Mouse (Mus musculus): ENCODE data around the gene Gtf2h5. TPM values are rescaled to one million over a fixed set of nuclear protein-coding genes. Genes with fewer than 3 reads are reported as not detected.

Gtf2h5 gene
- polyA plus RNA-seq, 1 experiment from 2014 or later = 172 TPM

DNA sequence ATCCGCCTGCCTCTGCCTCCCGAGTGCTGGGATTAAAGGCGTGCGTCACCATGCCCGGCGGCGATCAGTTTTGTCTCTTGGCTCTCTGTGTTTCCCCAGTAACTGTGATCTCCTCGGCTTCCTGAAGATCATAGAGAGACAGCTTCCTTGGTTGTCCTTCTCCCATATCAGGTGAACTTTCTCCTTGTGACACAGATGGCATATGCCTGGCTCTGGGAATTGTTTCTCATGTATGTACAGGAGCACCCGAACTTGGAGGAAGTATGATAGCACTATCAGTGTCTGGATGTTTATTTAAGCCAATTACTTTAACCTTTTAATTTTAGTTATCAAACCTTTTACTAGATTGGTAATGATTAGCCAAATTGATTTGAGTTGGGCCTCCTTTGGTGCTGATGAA lies 35.5 kb downstream of the Gtf2h5 start:
- Histone ChIP-seq H3K4me1 (no peaks in the 10 kb centered on the region; the same call in 1 of the 2 replicates), H3K36me3 (no peaks in the 10 kb centered on the region), H3K27me3 (replicated peaks) (no peaks in the 10 kb centered on the region), H3K4me3 (replicated peaks) (no peak overlapping the region), H3K4me2 (no peak overlapping the region), H3K9me3 (no peaks in the 10 kb centered on the region), H3K27ac (no peak overlapping the region), H3K9ac (no peak overlapping the region)
- no peak for ATAC-seq (ENCODE audit: insufficient read depth, low FRiP score, low read depth)
- WGBS = 87% methylated on average over 9 of the region's 9 CpGs

DNA sequence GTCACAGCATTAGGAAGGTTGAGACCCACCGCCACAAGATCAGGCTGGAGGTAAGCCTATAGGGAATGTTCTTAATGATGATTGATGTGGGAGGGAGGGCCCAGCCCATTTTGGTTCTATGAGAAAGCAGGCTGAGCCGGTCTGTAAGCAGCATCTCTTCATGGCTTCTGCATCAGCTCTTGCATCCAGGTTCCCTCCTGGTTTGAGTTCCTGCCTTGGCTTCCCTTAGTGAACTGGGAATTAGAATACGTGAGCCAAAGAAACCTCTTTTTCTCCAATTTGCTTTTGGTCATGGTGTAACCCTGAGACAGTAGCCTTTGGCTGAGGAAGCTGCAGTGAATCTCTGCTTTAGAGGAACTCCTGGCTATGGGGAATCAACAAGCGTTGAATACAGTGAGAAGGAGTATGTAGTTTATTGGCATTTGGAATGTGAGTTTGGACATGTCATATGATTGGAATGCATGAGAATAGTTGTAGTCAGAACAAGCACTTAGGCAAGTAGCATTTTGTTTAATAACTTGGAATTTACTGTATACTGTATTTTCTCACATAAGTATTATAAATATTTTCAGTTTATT lies 37.7 kb downstream of the Gtf2h5 start:
- Histone ChIP-seq H3K4me1 (no peaks in the 10 kb centered on the region; the same call in 1 of the 2 replicates), H3K4me2 (no peak overlapping the region), H3K9ac (no peak overlapping the region), H3K27ac (0 out of 2 replicates have a peak overlapping the region, but pooled peaks have one; percentile 10), H3K36me3 (0 out of 2 replicates have a peak, but pooled peaks cover 3% of the 10 kb centered on the region), H3K27me3 (replicated peaks) (no peaks in the 10 kb centered on the region), H3K9me3 (no peaks in the 10 kb centered on the region), H3K4me3 (replicated peaks) (no peak overlapping the region)
- 65% methylated on average over 4 of the region's 4 CpGs for WGBS
- ATAC-seq (ENCODE audit: insufficient read depth, low FRiP score, low read depth) = no peak

DNA sequence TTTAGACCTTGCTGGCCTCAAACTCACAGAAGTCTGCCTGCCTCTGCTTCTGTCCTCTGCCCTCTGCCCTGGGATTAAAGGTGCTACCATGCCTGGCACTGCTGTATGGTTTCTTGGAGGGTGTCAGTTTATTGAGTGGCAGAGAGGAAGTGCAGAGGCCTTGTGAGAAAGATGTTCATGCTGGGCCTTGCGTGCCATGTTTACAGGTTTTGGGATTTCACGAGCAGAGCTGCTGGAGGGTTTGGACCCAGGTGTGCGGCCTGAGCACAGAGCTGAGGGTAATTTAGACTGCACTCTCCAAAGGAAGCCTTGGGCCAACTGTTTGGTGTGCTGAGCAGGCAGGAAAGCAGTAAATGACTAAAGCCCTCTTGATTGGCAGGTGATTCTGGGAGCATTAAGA lies 38.3 kb downstream of the Gtf2h5 start:
- H3K9ac ChIP-seq = no peak overlapping the region
- no peaks in the 10 kb centered on the region for H3K9me3 ChIP-seq
- 0 out of 2 replicates have a peak, but pooled peaks cover 8% of the 10 kb centered on the region for H3K36me3 ChIP-seq
- H3K27ac ChIP-seq = no peak overlapping the region
- no peak overlapping the region for H3K4me3 ChIP-seq (replicated peaks)
- no peak for ATAC-seq (ENCODE audit: insufficient read depth, low FRiP score, low read depth)
- H3K27me3 ChIP-seq (replicated peaks) = no peaks in the 10 kb centered on the region
- H3K4me2 ChIP-seq = no peak overlapping the region
- H3K4me1 ChIP-seq = no peaks in the 10 kb centered on the region; the same call in 1 of the 2 replicates
- WGBS = 77% methylated on average over 3 of the region's 3 CpGs

DNA sequence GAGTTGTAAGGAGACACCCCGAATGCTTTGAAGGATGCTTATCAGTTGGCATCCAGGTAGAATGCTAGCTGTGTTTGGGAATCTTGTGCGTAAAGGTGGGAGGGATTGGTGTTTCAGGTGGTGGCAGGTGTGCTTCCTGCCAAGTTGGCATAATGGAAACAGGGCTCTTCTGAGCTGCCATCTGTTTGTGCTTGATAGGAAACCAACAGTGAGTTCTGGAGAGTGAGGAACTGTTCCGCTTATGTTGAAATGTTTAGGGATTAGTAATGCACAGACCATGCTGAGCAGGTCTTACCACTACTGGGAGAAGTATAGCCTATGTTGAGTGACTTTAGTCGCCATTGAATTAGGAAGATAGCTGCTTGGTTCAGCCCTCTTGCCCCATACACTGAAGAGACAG lies 39.3 kb downstream of the Gtf2h5 start:
- Histone ChIP-seq H3K27me3 (replicated peaks) (no peaks in the 10 kb centered on the region), H3K4me3 (replicated peaks) (no peak overlapping the region), H3K4me2 (no peak overlapping the region), H3K27ac (no peak overlapping the region), H3K4me1 (no peaks in the 10 kb centered on the region; the same call in 1 of the 2 replicates), H3K36me3 (0 out of 2 replicates have a peak, but pooled peaks cover 8% of the 10 kb centered on the region), H3K9ac (no peak overlapping the region), H3K9me3 (no peaks in the 10 kb centered on the region)
- 91% methylated on average over 4 of the region's 4 CpGs for WGBS
- ATAC-seq (ENCODE audit: insufficient read depth, low FRiP score, low read depth) = no peak

DNA sequence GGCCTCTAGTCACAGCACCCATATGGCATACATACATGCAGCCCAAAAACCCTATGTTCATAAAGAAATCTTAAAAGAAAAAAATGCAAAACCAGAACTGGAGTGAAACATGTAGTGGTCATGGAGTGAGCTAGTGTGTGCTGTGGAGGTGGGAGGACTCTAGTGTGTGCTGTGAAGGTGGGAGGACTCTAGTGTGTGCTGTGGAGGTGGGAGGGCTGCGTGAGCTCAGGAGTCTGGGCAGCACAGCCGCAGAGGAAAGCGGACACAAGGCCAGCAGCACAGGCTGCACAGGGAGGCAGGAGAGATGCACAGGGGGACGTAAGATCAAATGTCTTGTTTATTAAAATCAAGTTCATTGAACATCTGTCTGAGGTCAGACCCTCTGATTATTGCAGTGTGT lies 44.2 kb downstream of the Gtf2h5 start:
- Histone ChIP-seq H3K4me2 (no peak overlapping the region), H3K36me3 (peaks cover 11% of the 10 kb centered on the region), H3K27me3 (replicated peaks) (no peaks in the 10 kb centered on the region), H3K9ac (no peak overlapping the region), H3K4me3 (replicated peaks) (no peak overlapping the region), H3K27ac (no peak overlapping the region), H3K9me3 (no peaks in the 10 kb centered on the region), H3K4me1 (no peaks in the 10 kb centered on the region; the same call in 1 of the 2 replicates)
- no peak for ATAC-seq (ENCODE audit: insufficient read depth, low FRiP score, low read depth)
- WGBS = 87% methylated on average over 4 of the region's 4 CpGs

DNA sequence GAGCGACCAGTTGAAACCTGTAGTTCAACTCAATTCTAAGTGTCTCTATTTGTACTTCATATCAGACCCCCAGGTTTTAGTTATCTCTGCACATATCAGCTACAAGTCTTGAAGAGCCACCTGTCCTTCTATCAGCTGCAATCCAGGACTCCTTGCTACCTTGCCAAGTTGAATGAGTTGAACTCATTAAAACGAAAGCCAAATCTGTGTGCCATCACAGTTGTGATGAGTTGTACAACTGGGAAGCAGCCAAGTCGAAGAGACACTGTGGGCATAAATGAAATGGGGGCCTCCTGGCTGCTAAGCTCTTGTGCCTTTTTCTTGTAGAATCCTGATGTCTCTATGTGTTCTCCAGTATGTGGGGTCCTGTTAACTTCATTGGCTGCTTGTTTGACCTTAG lies 45.9 kb downstream of the Gtf2h5 start:
- Histone ChIP-seq H3K36me3 (peaks cover 11% of the 10 kb centered on the region), H3K9me3 (no peaks in the 10 kb centered on the region), H3K9ac (no peak overlapping the region), H3K4me2 (no peak overlapping the region), H3K4me1 (no peaks in the 10 kb centered on the region), H3K27me3 (replicated peaks) (no peaks in the 10 kb centered on the region), H3K4me3 (replicated peaks) (no peak overlapping the region), H3K27ac (no peak overlapping the region)
- ATAC-seq (ENCODE audit: insufficient read depth, low FRiP score, low read depth) = no peak
- 84% methylated on average over 3 of the region's 3 CpGs for WGBS

DNA sequence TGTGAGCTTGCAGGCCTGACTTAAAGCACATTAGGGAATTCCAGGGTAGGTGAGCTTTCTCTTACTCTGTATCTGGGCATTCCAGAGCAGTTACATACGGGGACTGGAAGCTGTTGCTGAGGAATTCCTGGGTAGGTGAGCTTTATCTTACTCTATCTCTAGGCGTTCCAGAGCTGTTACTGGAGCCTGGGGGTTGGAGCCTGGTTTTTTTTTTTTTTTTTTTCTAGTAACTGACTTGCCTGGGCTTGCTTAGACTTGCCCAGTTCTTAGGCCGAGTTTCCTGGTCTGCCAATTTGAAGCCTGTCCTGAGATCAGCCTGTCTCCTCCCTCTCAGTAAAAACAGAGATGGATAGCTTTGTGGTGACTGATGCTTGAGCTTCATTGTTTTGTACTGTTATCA lies 48.5 kb downstream of the Gtf2h5 start:
- no peak overlapping the region for H3K4me2 ChIP-seq
- no peak overlapping the region for H3K27ac ChIP-seq
- no peaks in the 10 kb centered on the region for H3K9me3 ChIP-seq
- no peak overlapping the region for H3K9ac ChIP-seq
- H3K4me1 ChIP-seq = no peaks in the 10 kb centered on the region
- 32% methylated on average over 3 of the region's 3 CpGs for WGBS
- H3K27me3 ChIP-seq (replicated peaks) = no peaks in the 10 kb centered on the region
- peaks cover 3% of the 10 kb centered on the region for H3K36me3 ChIP-seq
- no peak for ATAC-seq (ENCODE audit: insufficient read depth, low FRiP score, low read depth)
- H3K4me3 ChIP-seq (replicated peaks) = no peak overlapping the region

DNA sequence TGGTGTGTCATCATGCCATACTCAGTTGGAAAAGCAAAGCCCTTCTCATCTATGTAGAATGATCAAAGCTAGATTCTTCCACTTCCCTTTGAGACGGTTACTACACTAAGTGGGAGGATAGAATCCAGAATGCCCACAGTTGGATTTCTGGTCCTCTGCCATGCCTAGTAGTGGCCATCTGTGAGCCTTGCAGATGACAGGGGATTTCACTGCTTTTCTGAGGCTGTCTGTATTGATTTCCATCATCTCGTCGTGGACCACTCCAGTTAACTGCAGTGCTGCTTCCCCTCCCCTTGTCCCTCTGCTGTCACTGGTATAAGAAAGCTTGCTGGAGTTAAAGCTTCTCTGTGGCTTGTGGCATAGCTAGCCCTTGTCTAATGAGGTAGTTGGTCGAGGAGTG lies 49.8 kb downstream of the Gtf2h5 start:
- ATAC-seq (ENCODE audit: insufficient read depth, low FRiP score, low read depth) = no peak

DNA sequence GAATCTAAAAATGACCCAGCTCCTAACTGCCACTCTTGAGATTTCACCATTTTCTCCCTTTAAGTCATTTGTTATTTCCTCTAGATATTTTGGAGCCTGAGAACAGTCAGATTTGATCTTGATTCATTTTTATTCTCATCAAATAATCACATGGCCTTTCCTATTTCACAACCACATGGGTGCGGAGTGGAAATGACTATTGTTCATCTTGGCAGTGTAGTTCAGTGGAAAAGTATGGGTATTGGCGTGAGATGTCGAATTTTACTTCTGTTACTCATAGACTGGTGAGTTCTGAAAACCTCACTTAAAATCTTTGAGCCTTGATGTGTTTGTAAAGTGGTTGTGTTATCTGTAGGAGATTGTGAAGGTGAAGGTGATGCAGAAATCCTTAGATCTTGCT lies 51.5 kb downstream of the Gtf2h5 start:
- Histone ChIP-seq H3K36me3 (no peaks in the 10 kb centered on the region), H3K9me3 (no peaks in the 10 kb centered on the region), H3K4me2 (no peak overlapping the region), H3K9ac (no peak overlapping the region), H3K4me3 (replicated peaks) (no peak overlapping the region), H3K4me1 (no peaks in the 10 kb centered on the region), H3K27ac (no peak overlapping the region), H3K27me3 (replicated peaks) (no peaks in the 10 kb centered on the region)
- WGBS = 96% methylated on average over 3 of the region's 3 CpGs
- ATAC-seq (ENCODE audit: insufficient read depth, low FRiP score, low read depth) = no peak

More for the DNA sequence above, 49.8 kb downstream of the Gtf2h5 start:
- H3K4me3 ChIP-seq (replicated peaks) = no peak overlapping the region
- H3K36me3 ChIP-seq = peaks cover 3% of the 10 kb centered on the region
- H3K27ac ChIP-seq = no peak overlapping the region
- no peaks in the 10 kb centered on the region for H3K4me1 ChIP-seq
- H3K27me3 ChIP-seq (replicated peaks) = no peaks in the 10 kb centered on the region
- no peak overlapping the region for H3K9ac ChIP-seq
- WGBS = 71% methylated on average over 4 of the region's 4 CpGs
- no peaks in the 10 kb centered on the region for H3K9me3 ChIP-seq
- H3K4me2 ChIP-seq = no peak overlapping the region

Small RNA genes within 50 kb of the gene (microRNA-seq; reads per million reads assigned to microRNA genes)
- not detected for gene Gm22774

Other genes with a start within 250 kb of the Gtf2h5 start
- gene Snx9, start 238.5 kb upstream of the Gtf2h5 start, polyA plus RNA-seq (2015; fragmentation: Nextera tagmentation; extraction: Ambion mirVana) = 37.5 and 42.8 TPM in 2 replicates
- 5.9 and 6.6 TPM in 2 replicates for gene Synj2, start 138.5 kb upstream of the Gtf2h5 start, polyA plus RNA-seq (2015; fragmentation: Nextera tagmentation; extraction: Ambion mirVana)
- 4.4 and 4.5 TPM in 2 replicates for gene Serac1, start within 50 bp of the Gtf2h5 start, polyA plus RNA-seq (2015; fragmentation: Nextera tagmentation; extraction: Ambion mirVana)
- gene Tulp4, start 26.7 kb downstream of the Gtf2h5 start, polyA plus RNA-seq (2015; fragmentation: Nextera tagmentation; extraction: Ambion mirVana) = 89.6 and 114 TPM in 2 replicates
- gene Tmem181a, start 177.1 kb downstream of the Gtf2h5 start, polyA plus RNA-seq (2015; fragmentation: Nextera tagmentation; extraction: Ambion mirVana) = 20.7 and 22.3 TPM in 2 replicates
- gene Dynlt1a, start 237.7 kb downstream of the Gtf2h5 start, polyA plus RNA-seq (2015; fragmentation: Nextera tagmentation; extraction: Ambion mirVana) = 13.6 and 16.0 TPM in 2 replicates